Mouse (Mus musculus) liver, adult 2 months (tissue): ENCODE data around the gene Tyms.

Experiments
- CTCF ChIP-seq: fragments of 200-500 bp; IDR thresholded peaks from 2 replicates; pipeline ENCODE4 v1.5.1; 2011; ENCODE audit warnings: low read depth, low read length, control low read depth
- POLR2A ChIP-seq: fragments of 200-500 bp; IDR thresholded peaks from 2 replicates; pipeline ENCODE4 v1.6.1; 2011; ENCODE audit warnings: low read length, control low read depth; ENCODE audit not compliant: insufficient read depth; ENCODE audit errors: extremely low read depth

DNA sequence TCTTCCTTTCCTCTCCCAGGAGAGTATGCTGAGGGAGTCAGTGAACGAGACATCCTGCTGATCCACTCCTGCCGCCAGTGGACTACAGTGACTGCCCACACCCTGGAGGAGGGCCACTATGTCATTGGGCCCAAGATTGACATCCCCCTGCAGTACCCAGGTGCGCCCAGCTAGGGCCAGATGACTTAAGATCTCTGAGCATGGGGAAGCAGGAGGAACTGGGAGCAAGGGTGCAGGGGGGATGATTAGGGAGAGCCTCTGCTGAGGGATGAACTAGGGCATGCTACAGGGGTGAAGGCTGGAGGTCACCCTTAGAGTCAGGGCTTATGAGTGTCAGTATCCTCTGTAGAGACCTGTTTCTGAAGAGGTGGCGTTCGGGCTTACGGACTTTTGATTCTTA, 34.8 kb upstream of the Tyms start:
- TF ChIP-seq CTCF, result no peak
- TF ChIP-seq POLR2A, result no peak
